ENCODE assay signal across 9 mouse cellular contexts in genomic region chr13:31810375-31810692, GRCm38 (mm10). TPM values are rescaled to one million over a fixed set of nuclear protein-coding genes. Genes with fewer than 3 reads are reported as not detected.
DNase-seq lines count a peak whose midpoint lies in the region; ATAC-seq lines count a peak whose summit lies in the region.
"Had no signal": no experiment of that assay in that cellular context is flagged by ENCODE, and none has a peak within 500 bp of the region (broad histone marks: within the 10 kb centered on the region; RNA-seq: fewer than 3 reads in every experiment).

No protein-coding gene starts in this region.

- H3K4me1 ChIP-seq in lung, embryonic 15.5 days: peaks cover 39% of the 10 kb centered on the region
- peaks cover 42% of the 10 kb centered on the region for H3K4me1 ChIP-seq in forebrain, embryonic 13.5 days
- H3K4me1 ChIP-seq in limb, embryonic 12.5 days (replicated peaks): peaks cover 30% of the 10 kb centered on the region
- H3K4me1 ChIP-seq in stomach, embryonic 14.5 days (ENCODE audit: control insufficient read depth, insufficient read depth, low read length): peaks cover 2% of the 10 kb centered on the region; the same call in 1 of the 2 replicates

- H3K27ac ChIP-seq in lung, embryonic 15.5 days: no peak overlapping the region
- no peak overlapping the region for H3K27ac ChIP-seq in forebrain, embryonic 13.5 days
- peak overlapping the region; percentile 84 for H3K27ac ChIP-seq in limb, embryonic 12.5 days
- no peak overlapping the region for H3K27ac ChIP-seq in stomach, embryonic 14.5 days (ENCODE audit: low read length)

- WGBS in lung, embryonic 15.5 days: 13% methylated on average over 9 of the region's 9 CpGs
- under 1% methylated on average over 9 of the region's 9 CpGs for WGBS in forebrain, embryonic 13.5 days
- WGBS in limb, embryonic 12.5 days: 2% methylated on average over 9 of the region's 9 CpGs
- WGBS in stomach, embryonic 14.5 days: 9% methylated on average over 9 of the region's 9 CpGs

- H3K4me2 ChIP-seq in lung, embryonic 15.5 days: peak overlapping the region; percentile 61
- no peak overlapping the region for H3K4me2 ChIP-seq in forebrain, embryonic 13.5 days
- H3K4me2 ChIP-seq in limb, embryonic 12.5 days: peak overlapping the region; percentile 63
- H3K4me2 ChIP-seq in stomach, embryonic 14.5 days (replicated peaks; ENCODE audit: low read depth, low read length): peak overlapping the region; percentile 57

- H3K9ac ChIP-seq in lung, embryonic 15.5 days: no peak overlapping the region
- H3K9ac ChIP-seq in forebrain, embryonic 13.5 days: no peak overlapping the region
- H3K9ac ChIP-seq in limb, embryonic 12.5 days (replicated peaks): peak overlapping the region; percentile 84
- no peak overlapping the region for H3K9ac ChIP-seq in stomach, embryonic 14.5 days (replicated peaks; ENCODE audit: low read depth, low read length)

- no peaks in the 10 kb centered on the region for H3K36me3 ChIP-seq in lung, embryonic 15.5 days
- H3K36me3 ChIP-seq in forebrain, embryonic 13.5 days (ENCODE audit: poor library complexity, severe bottlenecking): no peaks in the 10 kb centered on the region
- peaks cover 17% of the 10 kb centered on the region for H3K36me3 ChIP-seq in limb, embryonic 12.5 days
- H3K36me3 ChIP-seq in stomach, embryonic 14.5 days (ENCODE audit: control insufficient read depth, insufficient read depth, low read length): no peaks in the 10 kb centered on the region

- ATAC-seq in lung, embryonic 15.5 days (ENCODE audit: borderline replicate concordance, extremely low read depth, low FRiP score, low TSS enrichment): no peak
- no peak for ATAC-seq in forebrain, embryonic 13.5 days
- no peak for ATAC-seq in limb, embryonic 12.5 days (ENCODE audit: insufficient number of reproducible peaks, insufficient read depth, low FRiP score, low TSS enrichment, low read depth)
- ATAC-seq in stomach, embryonic 14.5 days (ENCODE audit: insufficient number of reproducible peaks, insufficient read depth, low FRiP score, low read depth): no peak
- ATAC-seq: Patski had no signal

- intact Hi-C loops in left cerebral cortex, postnatal 36 days (cut with DNase I): no loop called here

- DNase-seq in lung, postnatal 4 days: no peak
- DNase-seq in cerebellum, adult 9-11 months: no peak
- DNase-seq in left cerebral cortex, postnatal 36 days (ENCODE audit: low spot score in 2 of 2): no peak
- DNase-seq: cerebellum, adult 8-10 months had no signal

- H3K27me3 ChIP-seq in lung, embryonic 15.5 days: peaks cover 92% of the 10 kb centered on the region
- peaks cover 94% of the 10 kb centered on the region for H3K27me3 ChIP-seq in forebrain, embryonic 13.5 days
- H3K27me3 ChIP-seq in limb, embryonic 12.5 days: peaks cover 83% of the 10 kb centered on the region
- peaks cover 51% of the 10 kb centered on the region for H3K27me3 ChIP-seq in stomach, embryonic 14.5 days (ENCODE audit: control insufficient read depth, insufficient read depth, low read length)
- H3K27me3 ChIP-seq: Patski had no signal

- H3K4me3 ChIP-seq in lung, embryonic 15.5 days: peak overlapping the region; percentile 36
- H3K4me3 ChIP-seq in forebrain, embryonic 13.5 days: peak overlapping the region; percentile 36; the same call in 1 of the 2 replicates
- peak overlapping the region; percentile 58 for H3K4me3 ChIP-seq in limb, embryonic 12.5 days (replicated peaks)
- H3K4me3 ChIP-seq in stomach, embryonic 14.5 days (ENCODE audit: low read depth, low read length): peak overlapping the region; percentile 33; the same call in 1 of the 2 replicates

- no peaks in the 10 kb centered on the region for H3K9me3 ChIP-seq in lung, embryonic 15.5 days
- no peaks in the 10 kb centered on the region for H3K9me3 ChIP-seq in forebrain, embryonic 13.5 days (replicated peaks)
- no peaks in the 10 kb centered on the region for H3K9me3 ChIP-seq in limb, embryonic 12.5 days
- H3K9me3 ChIP-seq in stomach, embryonic 14.5 days (ENCODE audit: control insufficient read depth, low read depth, low read length): no peaks in the 10 kb centered on the region

RNA-seq across cellular contexts. Expression of gene Foxc1, which starts 3.9 kb away (rescaled TPM):
- 0.47 and 0.53 TPM in 2 replicates for polyA plus RNA-seq in lung, embryonic 15.5 days (2015; fragmentation: Nextera tagmentation; extraction: Ambion mirVana)
- polyA plus RNA-seq in forebrain, embryonic 13.5 days (2015; fragmentation: Nextera tagmentation; extraction: Ambion mirVana): 0.65 and 1.1 TPM in 2 replicates
- 7.5 and 8.5 TPM in 2 replicates for polyA plus RNA-seq in limb, embryonic 12.5 days (2016; fragmentation: Nextera tagmentation; extraction: Ambion mirVana)
- 0.33 and 0.55 TPM in 2 replicates for polyA plus RNA-seq in stomach, embryonic 14.5 days (2014; fragmentation: Nextera tagmentation; extraction: Ambion mirVana)
- total RNA-seq in left cerebral cortex, postnatal 36 days (2021): 1 to 10 TPM; 4.3 to 6.6 TPM
